Mouse (Mus musculus) CD4-positive, CD25-positive, alpha-beta regulatory T cell, adult 9 weeks (primary cell): ENCODE data around the gene Snx5. TPM values are rescaled to one million over a fixed set of nuclear protein-coding genes. Genes with fewer than 3 reads are reported as not detected.

Experiments used
- polyA plus RNA-seq: library from polyadenylated mRNA; unstranded; fragments of 100-300 nt; shearing (Covaris generic); gene quantifications from one replicate; pipeline ENCODE4 v1.2.1, GENCODE M21; 2017

Gene Snx5
- 42.9 TPM for polyA plus RNA-seq

DNA sequence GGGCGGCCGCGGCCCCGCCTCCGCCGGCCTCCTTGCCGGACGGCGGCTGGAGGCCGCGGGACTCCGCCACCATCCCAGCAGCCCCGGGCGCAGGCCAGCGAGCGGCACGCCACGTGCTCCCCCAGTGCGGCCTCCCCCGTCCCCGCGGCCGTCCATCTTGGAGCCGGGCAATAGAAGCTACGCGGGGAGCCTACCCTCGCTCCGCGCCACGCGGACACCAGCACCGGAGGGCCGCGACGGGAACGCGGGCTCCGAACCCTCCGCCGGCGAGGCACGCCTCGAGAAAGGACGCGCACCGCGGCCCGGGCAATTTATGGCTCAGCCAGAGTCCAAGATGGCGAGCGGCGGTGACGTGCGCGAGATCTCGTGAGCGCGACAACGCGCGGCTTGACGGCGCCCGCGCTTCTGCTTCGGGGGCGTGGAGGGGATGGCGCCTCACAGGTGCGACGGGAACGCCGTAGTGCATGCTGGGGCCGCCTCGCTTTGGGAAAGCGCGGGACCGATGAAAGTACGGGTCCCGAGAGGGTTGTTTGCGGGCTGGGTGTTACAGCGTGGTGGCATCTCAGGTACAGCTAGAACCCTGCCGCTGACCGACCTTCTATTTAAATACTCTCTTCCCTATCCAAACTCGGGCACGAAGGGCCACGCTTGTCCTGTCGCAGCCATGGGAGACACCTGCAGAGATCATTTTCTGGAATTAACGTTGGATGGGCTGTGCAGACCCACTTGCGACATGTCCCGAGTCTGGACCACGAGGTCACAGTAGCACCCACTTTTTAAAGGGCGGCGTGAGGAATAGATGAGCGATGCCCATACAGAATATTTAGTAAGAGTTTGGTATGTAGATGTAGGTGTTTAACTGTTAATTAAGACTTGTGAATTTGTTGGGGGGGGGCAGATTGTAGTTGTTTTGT lies at the start of gene Snx5, which contains the start of gene Mgme1:
Snx5 (minus strand) TSS at position 400 of the 914 bp plus-strand sequence.
Mgme1 (plus strand) TSS at position 157 of the 914 bp plus-strand sequence.

Other genes with a start within 250 kb of the Snx5 start
- not detected for gene Banf2, start 237.8 kb downstream of the Snx5 start, polyA plus RNA-seq
- 8.9 TPM for gene Mgme1, start 243 bp downstream of the Snx5 start, polyA plus RNA-seq
- gene Ovol2, start 61.2 kb upstream of the Snx5 start, polyA plus RNA-seq = not detected
- 14.4 TPM for gene Kat14, start 98.1 kb upstream of the Snx5 start, polyA plus RNA-seq
- 2.5 TPM for gene Pet117, start 98.1 kb upstream of the Snx5 start, polyA plus RNA-seq